Mouse (Mus musculus) erythroblast, embryonic 14.5 days (primary cell): ENCODE results near the gene Polr1e. TPM values are rescaled to one million over a fixed set of nuclear protein-coding genes. Genes with fewer than 3 reads are reported as not detected.
"Not testable (repeated sequence)": the region's sequence is repeated elsewhere in the genome, so short reads cannot be mapped to it uniquely, and the experiment has no call there.

Experiments used
- H3K27me3 ChIP-seq: 2 replicates; pipeline ENCODE4 v1.6.1; 2012; ENCODE audit warnings: inconsistent platforms; ENCODE audit not compliant: control insufficient read depth
- H3K36me3 ChIP-seq: 2 replicates; pipeline ENCODE4 v1.6.1; 2012; ENCODE audit warnings: mild to moderate bottlenecking, inconsistent platforms; ENCODE audit not compliant: control insufficient read depth
- H3K4me1 ChIP-seq: 2 replicates; pipeline ENCODE4 v1.6.1; 2012; ENCODE audit warnings: inconsistent platforms; ENCODE audit not compliant: control insufficient read depth
- H3K4me3 ChIP-seq: replicated peaks from 2 replicates; pipeline ENCODE3; 2012; ENCODE audit warnings: moderate library complexity, mild to moderate bottlenecking, inconsistent platforms
- H3K9me3 ChIP-seq: 2 replicates; pipeline ENCODE4 v1.6.1; 2012; ENCODE audit warnings: low read length, inconsistent platforms, mixed read lengths; ENCODE audit not compliant: control insufficient read depth
- GATA1 ChIP-seq: IDR thresholded peaks from 2 replicates; pipeline ENCODE4 v1.6.1; 2012; ENCODE audit warnings: low read length, inconsistent platforms, mixed read lengths
- TAL1 ChIP-seq: IDR thresholded peaks from 3 replicates; pipeline ENCODE4 v1.6.1; 2012; ENCODE audit warnings: low read length, inconsistent platforms, mixed read lengths
- polyA plus RNA-seq: library from polyadenylated mRNA; stranded (reverse); fragments of >175 nt; gene quantifications from 2 replicates; pipeline ENCODE4 v1.2.3, GENCODE M21; 2012

Polr1e gene
- polyA plus RNA-seq, 1 experiment = 0.02 TPM

GRCm38 (mm10) chr4:45067742-45068141, 49.4 kb downstream of the Polr1e start:
- H3K4me3 ChIP-seq = no peak overlapping the region
- no peaks in the 10 kb centered on the region for H3K9me3 ChIP-seq
- H3K4me1 ChIP-seq = peaks cover 44% of the 10 kb centered on the region
- no peak for TF ChIP-seq TAL1
- no peak for TF ChIP-seq GATA1
- no peaks in the 10 kb centered on the region for H3K27me3 ChIP-seq
- peaks cover 7% of the 10 kb centered on the region for H3K36me3 ChIP-seq

GRCm38 (mm10) chr4:45072261-45072973, 54.0 kb downstream of the Polr1e start:
- peaks cover 17% of the 10 kb centered on the region for H3K36me3 ChIP-seq
- H3K4me1 ChIP-seq = peaks cover 71% of the 10 kb centered on the region
- H3K9me3 ChIP-seq = peaks cover 3% of the 10 kb centered on the region; the same call in 1 of the 2 replicates
- TF ChIP-seq GATA1 (no peak), TAL1 (no peak)
- H3K27me3 ChIP-seq = no peaks in the 10 kb centered on the region
- H3K4me3 ChIP-seq = no peak overlapping the region

GRCm38 (mm10) chr4:45073544-45073943, 55.2 kb downstream of the Polr1e start:
- Histone ChIP-seq H3K27me3 (no peaks in the 10 kb centered on the region), H3K4me1 (peaks cover 67% of the 10 kb centered on the region), H3K4me3 (peak overlapping the region; percentile 6)

GRCm38 (mm10) chr4:45081041-45081440, 62.7 kb downstream of the Polr1e start:
- not testable (repeated sequence) for H3K4me3 ChIP-seq, H3K27me3 ChIP-seq, H3K9me3 ChIP-seq
- H3K36me3 ChIP-seq = peaks cover 21% of the 10 kb centered on the region
- H3K4me1 ChIP-seq = peaks cover 54% of the 10 kb centered on the region

More at GRCm38 (mm10) chr4:45073544-45073943, 55.2 kb downstream of the Polr1e start:
- peaks cover 5% of the 10 kb centered on the region; the same call in 1 of the 2 replicates for H3K9me3 ChIP-seq
- no peak for TF ChIP-seq TAL1
- TF ChIP-seq GATA1 = no peak
- peaks cover 25% of the 10 kb centered on the region for H3K36me3 ChIP-seq

- TF ChIP-seq GATA1 = no peak
- no peak for TF ChIP-seq TAL1
- Histone ChIP-seq H3K4me3 (peak overlapping the region; percentile 88), H3K4me1 (peaks cover 65% of the 10 kb centered on the region), H3K9me3 (peaks cover 3% of the 10 kb centered on the region; the same call in 1 of the 2 replicates), H3K27me3 (no peaks in the 10 kb centered on the region), H3K36me3 (peaks cover 15% of the 10 kb centered on the region)
Measured at GRCm38 (mm10) chr4:45082951-45083350, 64.6 kb downstream of the Polr1e start.

- Histone ChIP-seq H3K9me3 (peaks cover 2% of the 10 kb centered on the region; the same call in 1 of the 2 replicates), H3K36me3 (peaks cover 13% of the 10 kb centered on the region)
Measured at GRCm38 (mm10) chr4:45083487-45083886, 65.1 kb downstream of the Polr1e start.

GRCm38 (mm10) chr4:45084021-45084894, 65.9 kb downstream of the Polr1e start, which contains the start of gene Fbxo10:
Gene Fbxo10, minus strand, starts transcription at chr4:45084604.
- H3K27me3 ChIP-seq = no peaks in the 10 kb centered on the region
- peak within 1 kb of the TSS; percentile 88 for H3K4me3 ChIP-seq
- peaks cover 2% of the 10 kb centered on the region; the same call in 1 of the 2 replicates for H3K9me3 ChIP-seq
- TF ChIP-seq TAL1 (no peak), GATA1 (no peak)
- peaks cover 68% of the 10 kb centered on the region for H3K4me1 ChIP-seq
- peaks cover 7% of the 10 kb centered on the region; the same call in 1 of the 2 replicates for H3K36me3 ChIP-seq

More at GRCm38 (mm10) chr4:45083487-45083886, 65.1 kb downstream of the Polr1e start:
- H3K4me1 ChIP-seq = peaks cover 68% of the 10 kb centered on the region
- H3K4me3 ChIP-seq = peak overlapping the region; percentile 88
- TF ChIP-seq TAL1 (no peak), GATA1 (no peak)
- H3K27me3 ChIP-seq = no peaks in the 10 kb centered on the region

- H3K4me1 ChIP-seq = peaks cover 67% of the 10 kb centered on the region
- peaks cover 2% of the 10 kb centered on the region; the same call in 1 of the 2 replicates for H3K9me3 ChIP-seq
- no peak for TF ChIP-seq TAL1
- no peak for TF ChIP-seq GATA1
- H3K4me3 ChIP-seq = peak overlapping the region; percentile 88
- H3K27me3 ChIP-seq = 0 out of 2 replicates have a peak, but pooled peaks cover 2% of the 10 kb centered on the region
- H3K36me3 ChIP-seq = peaks cover 3% of the 10 kb centered on the region; the same call in 1 of the 2 replicates
Measured at GRCm38 (mm10) chr4:45084895-45085290, 66.5 kb downstream of the Polr1e start.

Other genes starting within 250 kb of the Polr1e start
- gene Grhpr, start 37.2 kb upstream of the Polr1e start, polyA plus RNA-seq = 3.9 and 6.0 TPM in 2 replicates
- 0.09 and 0.11 TPM in 2 replicates for gene Zbtb5, start 6.2 kb upstream of the Polr1e start, polyA plus RNA-seq
- gene Fbxo10, start 66.0 kb downstream of the Polr1e start, polyA plus RNA-seq = 0.60 and 0.71 TPM in 2 replicates
- 1.9 and 3.5 TPM in 2 replicates for gene Tomm5, start 89.5 kb downstream of the Polr1e start, polyA plus RNA-seq
- 0.01 TPM in 1 of 2 replicates, not detected in the other for gene Frmpd1, start 166.3 kb downstream of the Polr1e start, polyA plus RNA-seq